ENCODE assay signal across 9 mouse cellular contexts in genomic region chr7:86775617-86776325, GRCm38 (mm10). TPM values are rescaled to one million over a fixed set of nuclear protein-coding genes. Genes with fewer than 3 reads are reported as not detected.
DNase-seq lines count a peak whose midpoint lies in the region; ATAC-seq and TF ChIP-seq lines count a peak whose summit lies in the region.
"Had no signal": no experiment of that assay in that cellular context is flagged by ENCODE, and none has a peak within 500 bp of the region (broad histone marks: within the 10 kb centered on the region; RNA-seq: fewer than 3 reads in every experiment).

Gene Folh1, minus strand, starts transcription at chr7:86775943.

- TF ChIP-seq CTCF in lung, postnatal 0 days (IDR thresholded peaks at IDR 0.05): no peak
- no peak for TF ChIP-seq CTCF in olfactory bulb, adult 2 months (IDR thresholded peaks at IDR 0.05; ENCODE audit: insufficient read depth, low read depth, low read length)

- no peaks in the 10 kb centered on the region for H3K4me1 ChIP-seq in lung, postnatal 0 days (ENCODE audit: insufficient read depth, low read depth, low read length)
- 0 out of 2 replicates have a peak, but pooled peaks cover 2% of the 10 kb centered on the region for H3K4me1 ChIP-seq in embryonic facial prominence, embryonic 13.5 days
- H3K4me1 ChIP-seq in hindbrain, embryonic 15.5 days (replicated peaks): peaks cover 7% of the 10 kb centered on the region
- peaks cover 3% of the 10 kb centered on the region; the same call in 1 of the 2 replicates for H3K4me1 ChIP-seq in olfactory bulb, adult 2 months (ENCODE audit: control insufficient read depth, insufficient read depth, low read length)

- no peak within 1 kb of the TSS for H3K27ac ChIP-seq in lung, postnatal 0 days (ENCODE audit: low read length)
- no peak within 1 kb of the TSS for H3K27ac ChIP-seq in embryonic facial prominence, embryonic 13.5 days
- no peak within 1 kb of the TSS; the same call in 1 of the 2 replicates for H3K27ac ChIP-seq in hindbrain, embryonic 15.5 days (replicated peaks)
- no peak within 1 kb of the TSS; the same call in 1 of the 2 replicates for H3K27ac ChIP-seq in olfactory bulb, adult 2 months (ENCODE audit: insufficient read depth, low read depth, low read length)

- ATAC-seq in lung, postnatal 0 days: no peak
- ATAC-seq in embryonic facial prominence, embryonic 13.5 days (ENCODE audit: insufficient number of reproducible peaks, insufficient read depth, low FRiP score, low TSS enrichment, low read depth): no peak
- peak; percentile 90 for ATAC-seq in hindbrain, embryonic 15.5 days (ENCODE audit: low FRiP score, low read depth)
- ATAC-seq in activated CD4-positive, CD25-positive, alpha-beta regulatory T cell, adult 4 months: no peak

- no peak within 1 kb of the TSS for H3K9ac ChIP-seq in lung, postnatal 0 days (replicated peaks; ENCODE audit: low read depth)
- no peak within 1 kb of the TSS for H3K9ac ChIP-seq in embryonic facial prominence, embryonic 13.5 days
- H3K9ac ChIP-seq in hindbrain, embryonic 15.5 days: peak within 1 kb of the TSS; percentile 24; the same call in 1 of the 2 replicates

- H3K36me3 ChIP-seq in lung, postnatal 0 days (ENCODE audit: insufficient read depth, low read length): no peaks in the 10 kb centered on the region
- no peaks in the 10 kb centered on the region for H3K36me3 ChIP-seq in embryonic facial prominence, embryonic 13.5 days
- H3K36me3 ChIP-seq in hindbrain, embryonic 15.5 days: no peaks in the 10 kb centered on the region

- no peak within 1 kb of the TSS for H3K4me3 ChIP-seq in lung, postnatal 0 days (ENCODE audit: low read depth, low read length)
- peak within 1 kb of the TSS; percentile 27 for H3K4me3 ChIP-seq in embryonic facial prominence, embryonic 13.5 days
- peak within 1 kb of the TSS; percentile 32 for H3K4me3 ChIP-seq in hindbrain, embryonic 15.5 days
- H3K4me3 ChIP-seq in olfactory bulb, adult 2 months (ENCODE audit: insufficient read depth, low read depth, low read length): peak within 1 kb of the TSS; percentile 40

- DNase-seq in lung, postnatal 0 days (ENCODE audit: low spot score): no peak
- DNase-seq in lung, postnatal 10 days: no peak
- DNase-seq in left cerebral cortex, adult 8-10 months (ENCODE audit: low spot score in 2 of 2): peak; percentile 7
- DNase-seq in spleen, postnatal 36 days (ENCODE audit: low spot score in 2 of 2): no peak

- TF ChIP-seq EP300 in lung, postnatal 0 days (IDR thresholded peaks at IDR 0.05): no peak

- TF ChIP-seq POLR2A in olfactory bulb, adult 2 months (IDR thresholded peaks at IDR 0.05; ENCODE audit: insufficient read depth, low read depth, low read length): no peak

- WGBS in lung, postnatal 0 days: 11% methylated on average over 11 of the region's 11 CpGs
- 4% methylated on average over 11 of the region's 11 CpGs for WGBS in embryonic facial prominence, embryonic 13.5 days
- WGBS in hindbrain, embryonic 15.5 days: 5% methylated on average over 11 of the region's 11 CpGs
- WGBS in olfactory bulb, adult 2 months: 3% methylated on average over 11 of the region's 11 CpGs

- 0 out of 2 replicates have a peak within 1 kb of the TSS, but pooled peaks have one; percentile 17 for H3K4me2 ChIP-seq in lung, postnatal 0 days (replicated peaks; ENCODE audit: low read depth, low read length)
- H3K4me2 ChIP-seq in embryonic facial prominence, embryonic 13.5 days: peak within 1 kb of the TSS; percentile 58
- H3K4me2 ChIP-seq in hindbrain, embryonic 15.5 days: peak within 1 kb of the TSS; percentile 57

- no peaks in the 10 kb centered on the region for H3K27me3 ChIP-seq in lung, postnatal 0 days (replicated peaks; ENCODE audit: insufficient read depth, low read length)
- no peaks in the 10 kb centered on the region for H3K27me3 ChIP-seq in embryonic facial prominence, embryonic 13.5 days
- H3K27me3 ChIP-seq in hindbrain, embryonic 15.5 days: no peaks in the 10 kb centered on the region

- no peaks in the 10 kb centered on the region for H3K9me3 ChIP-seq in lung, postnatal 0 days (ENCODE audit: low read length)
- H3K9me3 ChIP-seq in embryonic facial prominence, embryonic 13.5 days: no peaks in the 10 kb centered on the region
- H3K9me3 ChIP-seq in hindbrain, embryonic 15.5 days: no peaks in the 10 kb centered on the region

RNA-seq across cellular contexts. Expression of gene Folh1, which starts in this region (rescaled TPM):
- 0.07 and 0.10 TPM in 2 replicates for polyA plus RNA-seq in lung, postnatal 0 days (2015; fragmentation: Nextera tagmentation; extraction: Ambion mirVana)
- not detected in 2 replicates for polyA plus RNA-seq in embryonic facial prominence, embryonic 13.5 days (2015; fragmentation: Nextera tagmentation; extraction: Ambion mirVana)
- polyA plus RNA-seq in hindbrain, embryonic 15.5 days (2015; fragmentation: Nextera tagmentation; extraction: Ambion mirVana): 0.86 and 0.97 TPM in 2 replicates
- total RNA-seq in left cerebral cortex, adult 8-10 months (2022): 1 to 10 TPM; 5.4 to 6.9 (median 6.3) TPM
- polyA plus RNA-seq in olfactory bulb, adult 2 months (2012; ENCODE audit: insufficient read depth, insufficient read length, low replicate concordance, missing spikeins): not detected in 2 replicates
- polyA plus RNA-seq in activated CD4-positive, CD25-positive, alpha-beta regulatory T cell, adult 4 months (2017; shearing (Covaris generic)): not detected
- polyA plus RNA-seq: liver, embryonic 16.5 days had no signal

Comparison
In these comparisons a context has a peak if more than half of its experiments do, and no peak if none do; other contexts are left out.
1. Peak in ATAC-seq, H3K4me3 ChIP-seq, H3K9ac ChIP-seq and H3K4me2 ChIP-seq in hindbrain, embryonic 15.5 days; RNA of the gene not detected or under 1 TPM.
2. DNase-seq: peak in left cerebral cortex, adult 8-10 months (2 of 2); none in lung, postnatal 0 days (single experiment), lung, postnatal 10 days (single experiment) and spleen, postnatal 36 days (0 of 2).
3. Peak in every context shown above with its lines, with median percentiles within 50 percentile points of each other: H3K4me2 ChIP-seq.